Mouse (Mus musculus): ENCODE measurements at regions not wholly inside any gene's neighbourhood (a gene's known extent, or its start where the extent isn't known, plus 50 kb on each side); places are given as distances from the start of the nearest gene placed in this dataset.

DNA sequence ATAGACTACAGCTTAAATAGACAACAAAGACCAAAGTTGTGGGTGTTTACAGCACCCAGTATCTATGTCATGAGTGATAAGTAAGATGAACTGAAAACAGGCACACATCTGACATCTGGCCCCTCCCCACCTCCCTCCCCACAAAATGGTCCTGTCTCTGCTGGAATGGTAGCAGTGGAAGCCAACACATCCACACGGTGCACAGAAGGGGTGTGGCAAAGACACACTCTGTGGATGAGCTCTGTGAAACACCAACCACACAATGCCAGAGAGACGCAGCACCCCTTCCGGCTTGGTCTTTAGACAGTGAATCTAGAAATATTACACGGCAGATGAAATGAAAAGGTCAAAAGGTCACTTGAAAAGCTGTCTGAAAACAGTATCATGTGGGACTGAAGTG lies 85.6 kb downstream of the Fgf18 start:
- 84% methylated on average over 4 of the region's 4 CpGs for WGBS
- H3K27ac ChIP-seq (replicated peaks; ENCODE audit: low read depth, low read length): no peak overlapping the region
- no peaks in the 10 kb centered on the region for H3K9me3 ChIP-seq (replicated peaks; ENCODE audit: control insufficient read depth, low read length)
- no peak for ATAC-seq (replicated peaks; ENCODE audit: insufficient number of reproducible peaks, low FRiP score, low TSS enrichment, low read depth)
- H3K4me3 ChIP-seq (ENCODE audit: low read depth, low read length): no peak overlapping the region
- 0 out of 2 replicates have a peak, but pooled peaks cover 2% of the 10 kb centered on the region for H3K27me3 ChIP-seq (ENCODE audit: control insufficient read depth, insufficient read depth, low read length)
- H3K9ac ChIP-seq (replicated peaks; ENCODE audit: low read length): no peak overlapping the region
- DNase-seq (ENCODE audit: low spot score): no peak
- H3K4me2 ChIP-seq (ENCODE audit: low read depth, low read length): no peak overlapping the region
- H3K4me1 ChIP-seq (ENCODE audit: control insufficient read depth, insufficient read depth, low read length): no peaks in the 10 kb centered on the region
- no peaks in the 10 kb centered on the region for H3K36me3 ChIP-seq (replicated peaks; ENCODE audit: control insufficient read depth, insufficient read depth, low read depth, low read length)

DNA sequence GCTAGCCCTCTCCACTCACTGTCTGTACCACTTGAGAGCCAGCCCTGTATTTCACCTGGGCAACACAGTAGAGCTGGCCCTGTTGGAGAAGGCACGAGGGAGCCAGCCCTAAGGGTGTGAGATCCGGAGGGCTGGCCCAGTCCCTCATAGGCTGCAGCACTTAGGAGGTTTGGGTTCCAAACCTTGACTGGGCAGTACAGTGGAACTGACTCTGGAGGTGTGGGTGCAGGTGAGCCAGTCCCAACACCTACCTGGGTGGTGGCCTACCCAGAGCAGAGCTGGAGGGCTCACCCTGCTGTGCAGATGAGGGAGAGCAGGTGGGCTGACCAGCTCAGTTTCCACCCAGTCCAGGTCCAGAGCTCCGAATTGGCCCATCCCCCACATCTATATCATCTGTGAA lies 86.8 kb downstream of the Fgf18 start:
- no peaks in the 10 kb centered on the region for H3K36me3 ChIP-seq (replicated peaks; ENCODE audit: control insufficient read depth, insufficient read depth, low read depth, low read length)
- DNase-seq (ENCODE audit: low spot score): no peak
- H3K4me1 ChIP-seq (ENCODE audit: control insufficient read depth, insufficient read depth, low read length): no peaks in the 10 kb centered on the region
- no peak overlapping the region for H3K9ac ChIP-seq (replicated peaks; ENCODE audit: low read length)
- no peak overlapping the region for H3K4me2 ChIP-seq (ENCODE audit: low read depth, low read length)
- 0 out of 2 replicates have a peak, but pooled peaks cover 2% of the 10 kb centered on the region for H3K27me3 ChIP-seq (ENCODE audit: control insufficient read depth, insufficient read depth, low read length)
- no peaks in the 10 kb centered on the region for H3K9me3 ChIP-seq (replicated peaks; ENCODE audit: control insufficient read depth, low read length)
- H3K4me3 ChIP-seq (ENCODE audit: low read depth, low read length): no peak overlapping the region
- WGBS: 54% methylated on average over 3 of the region's 3 CpGs
- peak; percentile 29; the same call in 1 of the 2 replicates for ATAC-seq (replicated peaks; ENCODE audit: insufficient number of reproducible peaks, low FRiP score, low TSS enrichment, low read depth)
- no peak overlapping the region for H3K27ac ChIP-seq (replicated peaks; ENCODE audit: low read depth, low read length)

DNA sequence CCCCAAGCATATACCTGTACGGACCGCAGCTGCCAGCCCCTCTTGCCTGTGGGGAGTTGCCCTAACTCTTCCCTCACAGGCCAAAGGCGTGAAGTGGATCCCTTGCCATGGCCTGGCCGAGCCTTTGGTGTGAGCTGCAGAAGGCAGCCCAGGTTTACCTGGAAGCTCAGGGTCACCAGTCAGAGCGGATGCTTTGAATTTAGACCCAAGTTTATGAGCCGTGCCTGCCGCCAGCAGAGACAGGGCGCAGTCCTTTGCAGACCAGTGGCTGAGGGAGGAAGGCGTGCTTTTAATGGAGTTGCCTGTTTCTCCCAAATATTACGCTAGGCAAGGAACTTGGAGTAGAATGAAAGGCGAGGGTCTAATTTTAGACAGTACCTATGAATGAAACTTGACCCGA lies 97.0 kb downstream of the Fgf18 start:
- H3K27me3 ChIP-seq (ENCODE audit: control insufficient read depth, insufficient read depth, low read length): no peaks in the 10 kb centered on the region
- no peaks in the 10 kb centered on the region for H3K4me1 ChIP-seq (ENCODE audit: control insufficient read depth, insufficient read depth, low read length)
- H3K27ac ChIP-seq (replicated peaks; ENCODE audit: low read depth, low read length): no peak overlapping the region
- H3K4me3 ChIP-seq (ENCODE audit: low read depth, low read length): no peak overlapping the region
- no peaks in the 10 kb centered on the region for H3K36me3 ChIP-seq (replicated peaks; ENCODE audit: control insufficient read depth, insufficient read depth, low read depth, low read length)
- no peak for ATAC-seq (replicated peaks; ENCODE audit: insufficient number of reproducible peaks, low FRiP score, low TSS enrichment, low read depth)
- 73% methylated on average over 12 of the region's 12 CpGs for WGBS
- H3K9me3 ChIP-seq (replicated peaks; ENCODE audit: control insufficient read depth, low read length): no peaks in the 10 kb centered on the region
- H3K9ac ChIP-seq (replicated peaks; ENCODE audit: low read length): no peak overlapping the region
- no peak for DNase-seq (ENCODE audit: low spot score)
- H3K4me2 ChIP-seq (ENCODE audit: low read depth, low read length): no peak overlapping the region

DNA sequence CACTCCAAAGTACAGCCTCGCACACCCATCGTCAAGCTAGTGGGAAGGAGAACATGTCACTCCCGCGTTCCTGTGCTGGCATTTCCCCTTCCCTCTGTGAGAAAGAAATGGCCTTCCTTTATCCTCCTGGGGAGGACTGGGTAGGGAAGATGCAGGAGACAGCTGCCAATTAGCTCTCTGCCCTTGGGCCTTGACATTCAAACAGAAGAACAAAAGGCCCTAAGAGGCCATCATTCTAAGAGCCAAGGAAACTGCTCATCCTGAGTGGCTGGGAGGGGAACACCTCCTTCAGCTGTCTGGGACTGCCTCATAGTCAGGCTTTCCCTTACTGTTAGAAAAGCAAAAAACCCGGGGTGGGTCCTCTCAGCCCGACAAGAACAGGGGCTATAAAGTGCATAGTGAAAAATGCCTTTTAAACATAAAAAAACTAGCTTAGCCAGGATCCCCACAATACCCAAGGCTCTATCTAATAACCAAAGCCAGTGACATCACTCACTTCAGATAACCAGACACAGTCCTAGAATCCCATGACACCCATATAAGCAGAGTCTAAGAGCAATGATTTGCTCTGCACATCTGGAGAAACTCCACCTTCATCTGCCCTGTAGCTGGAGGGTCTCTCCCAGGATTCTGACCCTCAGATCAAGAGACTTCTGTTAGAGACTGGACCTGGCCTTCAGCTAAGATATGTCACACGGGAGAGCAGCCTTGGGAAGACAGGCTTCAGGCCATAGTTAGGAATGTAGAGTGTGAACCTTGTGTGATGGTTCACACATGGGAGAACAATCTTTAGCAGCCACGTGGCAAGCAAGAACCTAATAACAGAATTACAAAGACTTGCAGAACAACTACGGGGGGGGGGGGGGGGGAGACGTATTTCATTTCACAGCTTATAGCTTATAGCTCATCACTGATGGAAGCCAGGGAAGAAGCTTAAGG lies 107.1 kb downstream of the Fgf18 start:
- no peak for ATAC-seq (replicated peaks; ENCODE audit: insufficient number of reproducible peaks, low FRiP score, low TSS enrichment, low read depth)
- DNase-seq (ENCODE audit: low spot score): no peak
- WGBS: 74% methylated on average over 10 of the region's 10 CpGs

DNA sequence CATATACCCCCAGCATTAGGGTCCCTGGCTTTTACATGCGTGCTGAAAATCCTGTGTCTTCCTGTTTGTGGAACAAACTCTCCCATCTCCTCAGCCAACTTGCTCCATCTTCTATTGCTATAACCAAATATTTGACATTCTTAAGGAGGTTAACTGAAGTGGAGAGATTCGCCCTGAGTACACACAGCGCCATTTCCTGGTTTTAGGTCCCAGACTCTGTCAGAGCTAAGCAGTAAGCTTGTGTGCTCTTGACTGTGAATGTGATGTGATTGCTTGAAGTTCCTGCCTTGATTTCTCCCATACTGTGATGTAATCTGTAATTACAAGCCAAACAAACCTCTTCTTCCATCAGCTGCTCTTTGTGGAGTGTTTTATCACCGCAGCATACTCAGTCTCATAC lies 110.8 kb downstream of the Fgf18 start:
- Histone ChIP-seq H3K27ac (replicated peaks; ENCODE audit: low read depth, low read length) (no peak overlapping the region), H3K36me3 (replicated peaks; ENCODE audit: control insufficient read depth, insufficient read depth, low read depth, low read length) (no peaks in the 10 kb centered on the region), H3K4me3 (ENCODE audit: low read depth, low read length) (no peak overlapping the region), H3K4me2 (ENCODE audit: low read depth, low read length) (no peak overlapping the region), H3K9ac (replicated peaks; ENCODE audit: low read length) (no peak overlapping the region), H3K27me3 (ENCODE audit: control insufficient read depth, insufficient read depth, low read length) (no peaks in the 10 kb centered on the region), H3K9me3 (replicated peaks; ENCODE audit: control insufficient read depth, low read length) (no peaks in the 10 kb centered on the region), H3K4me1 (ENCODE audit: control insufficient read depth, insufficient read depth, low read length) (no peaks in the 10 kb centered on the region)
- 81% methylated on average over 4 of the region's 4 CpGs for WGBS
- DNase-seq (ENCODE audit: low spot score) (no peak), ATAC-seq (replicated peaks; ENCODE audit: insufficient number of reproducible peaks, low FRiP score, low TSS enrichment, low read depth) (no peak)

More for the DNA sequence above, 107.1 kb downstream of the Fgf18 start:
- Histone ChIP-seq H3K4me3 (ENCODE audit: low read depth, low read length) (no peak overlapping the region), H3K36me3 (replicated peaks; ENCODE audit: control insufficient read depth, insufficient read depth, low read depth, low read length) (no peaks in the 10 kb centered on the region), H3K27ac (replicated peaks; ENCODE audit: low read depth, low read length) (no peak overlapping the region), H3K27me3 (ENCODE audit: control insufficient read depth, insufficient read depth, low read length) (no peaks in the 10 kb centered on the region), H3K4me2 (ENCODE audit: low read depth, low read length) (no peak overlapping the region), H3K9me3 (replicated peaks; ENCODE audit: control insufficient read depth, low read length) (no peaks in the 10 kb centered on the region), H3K9ac (replicated peaks; ENCODE audit: low read length) (no peak overlapping the region), H3K4me1 (ENCODE audit: control insufficient read depth, insufficient read depth, low read length) (no peaks in the 10 kb centered on the region)

DNA sequence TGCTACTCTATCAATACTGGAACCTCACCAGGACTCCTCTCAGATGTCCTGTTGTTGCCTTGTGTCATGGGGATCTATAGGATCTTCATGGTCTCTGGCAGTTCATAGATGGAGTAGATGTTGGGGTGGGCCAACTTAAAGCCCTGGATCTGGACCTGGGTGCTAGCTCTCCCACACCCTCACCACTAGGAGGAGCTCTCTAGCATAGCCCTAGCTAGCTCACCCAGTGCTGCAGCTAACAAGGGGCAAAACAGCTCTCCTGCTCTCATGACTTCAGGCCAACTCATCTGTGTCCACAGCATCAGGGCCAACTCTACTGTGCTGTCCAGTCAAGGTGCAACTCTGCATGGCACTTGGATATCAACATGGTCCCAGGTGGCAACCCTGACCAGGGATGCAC lies 118.3 kb downstream of the Fgf18 start:
- H3K27ac ChIP-seq (replicated peaks; ENCODE audit: low read depth, low read length): no peak overlapping the region
- no peaks in the 10 kb centered on the region for H3K9me3 ChIP-seq (replicated peaks; ENCODE audit: control insufficient read depth, low read length)
- peak; percentile 22 for DNase-seq (ENCODE audit: low spot score)
- no peaks in the 10 kb centered on the region for H3K36me3 ChIP-seq (replicated peaks; ENCODE audit: control insufficient read depth, insufficient read depth, low read depth, low read length)
- no peak overlapping the region for H3K4me3 ChIP-seq (ENCODE audit: low read depth, low read length)
- H3K27me3 ChIP-seq (ENCODE audit: control insufficient read depth, insufficient read depth, low read length): no peaks in the 10 kb centered on the region
- H3K4me1 ChIP-seq (ENCODE audit: control insufficient read depth, insufficient read depth, low read length): no peaks in the 10 kb centered on the region
- no peak overlapping the region for H3K4me2 ChIP-seq (ENCODE audit: low read depth, low read length)
- H3K9ac ChIP-seq (replicated peaks; ENCODE audit: low read length): no peak overlapping the region
- no peak for ATAC-seq (replicated peaks; ENCODE audit: insufficient number of reproducible peaks, low FRiP score, low TSS enrichment, low read depth)

DNA sequence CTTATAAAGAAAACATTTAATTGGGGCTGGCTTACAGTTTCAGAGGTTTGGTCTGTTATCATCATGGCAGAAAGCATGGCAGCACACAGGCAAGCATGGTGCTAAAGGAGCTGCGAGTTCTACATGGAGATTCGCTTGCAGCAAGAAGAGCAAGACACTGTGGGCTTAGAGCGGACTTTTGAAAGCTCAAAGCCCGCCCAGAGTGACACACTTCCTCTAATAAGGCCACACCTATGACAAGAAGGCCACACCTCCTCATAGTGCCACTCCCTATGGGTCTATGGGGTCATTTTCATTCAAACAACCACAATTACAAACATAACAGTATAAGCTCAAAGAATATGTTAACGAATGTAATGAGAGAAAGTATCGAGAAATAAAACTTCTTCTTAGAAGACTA lies 120.1 kb downstream of the Fgf18 start:
- Histone ChIP-seq H3K27ac (replicated peaks; ENCODE audit: low read depth, low read length) (no peak overlapping the region), H3K27me3 (ENCODE audit: control insufficient read depth, insufficient read depth, low read length) (no peaks in the 10 kb centered on the region), H3K4me2 (ENCODE audit: low read depth, low read length) (no peak overlapping the region), H3K4me3 (ENCODE audit: low read depth, low read length) (no peak overlapping the region), H3K36me3 (replicated peaks; ENCODE audit: control insufficient read depth, insufficient read depth, low read depth, low read length) (no peaks in the 10 kb centered on the region), H3K9ac (replicated peaks; ENCODE audit: low read length) (no peak overlapping the region), H3K4me1 (ENCODE audit: control insufficient read depth, insufficient read depth, low read length) (no peaks in the 10 kb centered on the region), H3K9me3 (replicated peaks; ENCODE audit: control insufficient read depth, low read length) (no peaks in the 10 kb centered on the region)
- WGBS: 91% methylated on average over 6 of the region's 6 CpGs
- ATAC-seq (replicated peaks; ENCODE audit: insufficient number of reproducible peaks, low FRiP score, low TSS enrichment, low read depth) (no peak), DNase-seq (ENCODE audit: low spot score) (no peak)

Measured in embryonic facial prominence, embryonic 11.5 days (tissue).